ENCODE assay signal across 17 mouse cellular contexts in genomic region chr3:129563807-129564206, GRCm38 (mm10).
"Had no signal": no experiment of that assay in that cellular context is flagged by ENCODE, and none has a peak within 500 bp of the region (broad histone marks: within the 10 kb centered on the region; RNA-seq: fewer than 3 reads in every experiment).

No protein-coding gene starts in this region.

- H3K9ac ChIP-seq: lung, embryonic 15.5 days; midbrain, embryonic 13.5 days; midbrain, embryonic 15.5 days; neural tube, embryonic 12.5 days; stomach, embryonic 15.5 days had no signal

- DNase-seq: lung, adult 2 months; lung, postnatal 14 days; lung, postnatal 36 days; right cerebral cortex, postnatal 14 days; thymus, adult 2 months; thymus, postnatal 25 days; thymus, postnatal 4 days had no signal

- H3K27me3 ChIP-seq: lung, embryonic 15.5 days; megakaryocyte, embryonic 14.5 days; midbrain, embryonic 13.5 days; midbrain, embryonic 15.5 days; neural tube, embryonic 12.5 days; stomach, embryonic 15.5 days had no signal

- H3K4me1 ChIP-seq: lung, embryonic 15.5 days; midbrain, embryonic 13.5 days; midbrain, embryonic 15.5 days; stomach, embryonic 15.5 days had no signal

- H3K27ac ChIP-seq: lung, embryonic 15.5 days; macrophage; midbrain, embryonic 13.5 days; midbrain, embryonic 15.5 days; neural tube, embryonic 12.5 days; stomach, embryonic 15.5 days; stomach, postnatal 0 days had no signal

- H3K4me3 ChIP-seq: lung, embryonic 15.5 days; megakaryocyte, embryonic 14.5 days; midbrain, embryonic 13.5 days; midbrain, embryonic 15.5 days; neural tube, embryonic 12.5 days; stomach, embryonic 15.5 days had no signal

- ATAC-seq: lung, postnatal 0 days; midbrain, embryonic 13.5 days; midbrain, embryonic 15.5 days had no signal

- H3K4me2 ChIP-seq: lung, embryonic 15.5 days; midbrain, embryonic 11.5 days; midbrain, embryonic 13.5 days; midbrain, embryonic 15.5 days; neural tube, embryonic 12.5 days; stomach, embryonic 15.5 days had no signal

- H3K36me3 ChIP-seq: lung, embryonic 15.5 days; midbrain, embryonic 13.5 days; midbrain, embryonic 15.5 days; stomach, embryonic 15.5 days had no signal

- H3K9me3 ChIP-seq: lung, embryonic 15.5 days; midbrain, embryonic 13.5 days; midbrain, embryonic 15.5 days; neural tube, embryonic 12.5 days; stomach, embryonic 15.5 days had no signal
